Mouse (Mus musculus): Measurements from ENCODE around the gene Mosmo.

GRCm38 (mm10) chr7:120721051-120721450 is 43.6 kb downstream of the Mosmo start:
- TF ChIP-seq CTCF (conservative IDR thresholded peaks at IDR 0.05 in 1 of 2, IDR thresholded peaks at IDR 0.05 in 1 of 2; ENCODE audit: low read depth in 2 of 2, low read length in 2 of 2) (no peak), ZNF384 (IDR thresholded peaks at IDR 0.05; ENCODE audit: low read depth, low read length) (no peak), TBP (conservative IDR thresholded peaks at IDR 0.05; ENCODE audit: low read depth, low read length) (no peak), BHLHE40 (IDR thresholded peaks at IDR 0.05; ENCODE audit: low read depth, low read length) (no peak), E2F4 (IDR thresholded peaks at IDR 0.05; ENCODE audit: insufficient replicate concordance, low read depth, low read length) (no peak), POLR2A (IDR thresholded peaks at IDR 0.05; ENCODE audit: low read depth, low read length) (no peak), MXI1 (IDR thresholded peaks at IDR 0.05; ENCODE audit: low read depth, low read length) (no peak), CHD2 (IDR thresholded peaks at IDR 0.05; ENCODE audit: low read length) (no peak), MYC (IDR thresholded peaks at IDR 0.05; ENCODE audit: low read depth, low read length) (no peak), RCOR1 (conservative IDR thresholded peaks at IDR 0.05; ENCODE audit: low read depth, low read length) (no peak)

All from CH12.LX (cell line).